Mouse (Mus musculus) CH12.LX (cell line): Measurements from ENCODE around the gene Rint1. TPM values are rescaled to one million over a fixed set of nuclear protein-coding genes. Genes with fewer than 3 reads are reported as not detected.
A peak's percentile ranks its signal among the peaks of the same experiment; 100 is the strongest.

Experiments
- DNase-seq: peaks from one replicate; pipeline ENCODE4 v3.0.0-alpha.2; 2013; ENCODE audit errors: extremely low read depth
- H3K27ac ChIP-seq: 2 replicates; pipeline ENCODE4 v1.5.1; 2012; ENCODE audit warnings: low read depth, mild to moderate bottlenecking, control low read depth, moderate library complexity; ENCODE audit not compliant: insufficient read depth
- H3K27me3 ChIP-seq: replicated peaks from 2 replicates; pipeline ENCODE3; 2012; ENCODE audit warnings: inconsistent platforms
- H3K36me3 ChIP-seq, 2 experiments: replicated peaks in 1 of 2; 2 replicates each; pipeline versions ENCODE3 to v1.6.1; 2012; ENCODE audit warnings: inconsistent platforms in 1 of 2, low read length in 1 of 2, mild to moderate bottlenecking in 1 of 2, mixed read lengths in 1 of 2, moderate library complexity in 1 of 2; ENCODE audit not compliant: control insufficient read depth in 1 of 2, insufficient read depth in 1 of 2
- H3K4me1 ChIP-seq, 2 experiments: 2 replicates each; pipeline ENCODE4 v1.6.1; 2012; ENCODE audit warnings: inconsistent platforms in 1 of 2, moderate library complexity in 1 of 2; ENCODE audit not compliant: insufficient read depth in 2 of 2, control insufficient read depth in 1 of 2
- H3K4me2 ChIP-seq: 2 replicates; pipeline ENCODE4 v1.6.1; 2012; ENCODE audit warnings: low read depth, mild to moderate bottlenecking, control low read depth; ENCODE audit not compliant: poor library complexity, insufficient read depth, severe bottlenecking
- H3K4me3 ChIP-seq, 3 experiments: fragments of 150-350 bp in 1 of 3; sonication (generic) in 1 of 3; replicated peaks in 1 of 3; 2 replicates each; pipeline versions ENCODE3 to v1.5.1; 2011 to 2012; ENCODE audit warnings: low read depth in 2 of 3, low read length in 2 of 3, mild to moderate bottlenecking in 2 of 3, moderate library complexity in 2 of 3, control low read depth in 1 of 3, improper control_type of control experiment in 1 of 3, inconsistent platforms in 1 of 3, mixed read lengths in 1 of 3; ENCODE audit not compliant: poor library complexity in 1 of 3
- H3K79me2 ChIP-seq: replicated peaks from 2 replicates; pipeline ENCODE4 v1.6.1; 2012; ENCODE audit warnings: mild to moderate bottlenecking, moderate library complexity; ENCODE audit not compliant: control insufficient read depth, poor library complexity, insufficient read depth, severe bottlenecking; ENCODE audit errors: extremely low read depth
- H3K9ac ChIP-seq: 2 replicates; pipeline ENCODE4 v1.6.1; 2012; ENCODE audit warnings: low read depth, mild to moderate bottlenecking, control low read depth, moderate library complexity; ENCODE audit not compliant: insufficient read depth
- H3K9me3 ChIP-seq: replicated peaks from 2 replicates; pipeline ENCODE3; 2012; ENCODE audit warnings: low read length, inconsistent platforms, mixed read lengths
- CHD1 ChIP-seq: IDR thresholded peaks from 2 replicates; pipeline ENCODE4 v1.6.1; 2012; ENCODE audit warnings: low read depth, low read length, improper control_type of control experiment, inconsistent platforms
- CHD2 ChIP-seq: IDR thresholded peaks from 2 replicates; pipeline ENCODE4 v1.6.1; 2011; ENCODE audit warnings: low read length, improper control_type of control experiment
- EP300 ChIP-seq: IDR thresholded peaks from 2 replicates; pipeline ENCODE4 v1.6.1; 2011; ENCODE audit warnings: low read length, improper control_type of control experiment
- GABPA ChIP-seq: IDR thresholded peaks from 2 replicates; pipeline ENCODE4 v1.6.1; 2012; ENCODE audit warnings: low read depth, low read length, improper control_type of control experiment, inconsistent platforms; ENCODE audit not compliant: insufficient replicate concordance
- IRF4 ChIP-seq: IDR thresholded peaks from 2 replicates; pipeline ENCODE4 v1.6.1; 2014; ENCODE audit warnings: low read depth, mild to moderate bottlenecking, inconsistent platforms, low read length, improper control_type of control experiment
- JUN ChIP-seq: IDR thresholded peaks from 2 replicates; pipeline ENCODE4 v1.6.1; 2011; ENCODE audit warnings: low read depth, mild to moderate bottlenecking, low read length, improper control_type of control experiment, moderate library complexity; ENCODE audit not compliant: insufficient read depth
- JUND ChIP-seq: conservative IDR thresholded peaks from 2 replicates; pipeline ENCODE4 v1.6.1; 2011; ENCODE audit warnings: low read depth, low read length, improper control_type of control experiment
- MAZ ChIP-seq: IDR thresholded peaks from 2 replicates; pipeline ENCODE4 v1.6.1; 2012; ENCODE audit warnings: low read depth, mild to moderate bottlenecking, inconsistent platforms, low read length, improper control_type of control experiment, moderate library complexity
- MEF2A ChIP-seq: IDR thresholded peaks from 2 replicates; pipeline ENCODE4 v1.6.1; 2014; ENCODE audit warnings: low read depth, mild to moderate bottlenecking, inconsistent platforms, low read length, improper control_type of control experiment, borderline replicate concordance
- MXI1 ChIP-seq: IDR thresholded peaks from 2 replicates; pipeline ENCODE4 v1.6.1; 2011; ENCODE audit warnings: mild to moderate bottlenecking, low read depth, low read length, improper control_type of control experiment
- MYC ChIP-seq: IDR thresholded peaks from 2 replicates; pipeline ENCODE4 v1.6.1; 2011; ENCODE audit warnings: low read depth, mild to moderate bottlenecking, improper control_type of control experiment, low read length
- NRF1 ChIP-seq: IDR thresholded peaks from 2 replicates; pipeline ENCODE4 v1.6.1; 2014; ENCODE audit warnings: low read depth, mild to moderate bottlenecking, inconsistent platforms, low read length, improper control_type of control experiment, moderate library complexity
- POLR2AphosphoS2 ChIP-seq: IDR thresholded peaks from 2 replicates; pipeline ENCODE4 v1.6.1; 2011; ENCODE audit warnings: low read depth, low read length, improper control_type of control experiment
- RAD21 ChIP-seq: IDR thresholded peaks from 2 replicates; pipeline ENCODE4 v1.6.1; 2011; ENCODE audit warnings: low read depth, mild to moderate bottlenecking, low read length, improper control_type of control experiment, moderate library complexity
- RCOR1 ChIP-seq: conservative IDR thresholded peaks from 2 replicates; pipeline ENCODE4 v1.6.1; 2012; ENCODE audit warnings: low read depth, mild to moderate bottlenecking, inconsistent platforms, low read length, improper control_type of control experiment
- SMC3 ChIP-seq: IDR thresholded peaks from 2 replicates; pipeline ENCODE4 v1.6.1; 2011; ENCODE audit warnings: low read depth, low read length, improper control_type of control experiment
- TCF12 ChIP-seq: IDR thresholded peaks from 2 replicates; pipeline ENCODE4 v1.6.1; 2014; ENCODE audit warnings: low read depth, mild to moderate bottlenecking, inconsistent platforms, low read length, improper control_type of control experiment
- ZKSCAN1 ChIP-seq: IDR thresholded peaks from 2 replicates; pipeline ENCODE4 v1.6.1; 2012; ENCODE audit warnings: low read depth, inconsistent platforms, low read length, improper control_type of control experiment, borderline replicate concordance
- ZMIZ1 ChIP-seq: IDR thresholded peaks from 2 replicates; pipeline ENCODE4 v1.6.1; 2012; ENCODE audit warnings: low read depth, mild to moderate bottlenecking, inconsistent platforms, low read length, improper control_type of control experiment
- ZNF384 ChIP-seq: IDR thresholded peaks from 2 replicates; pipeline ENCODE4 v1.6.1; 2012; ENCODE audit warnings: low read depth, low read length, improper control_type of control experiment, inconsistent platforms
- dilution Hi-C: fragments of 300-500 bp; cut with MboI; formaldehyde crosslinking; loops from 2 replicates; pipeline ENCODE4 v1.14.3; 2020; ENCODE audit warnings: low sequenced_read_pairs; ENCODE audit not compliant: extremely low pct_unique_long_range_greater_than_20kb, extremely low pct_ligation_motif_present
- in situ Hi-C: fragments of 300-500 bp; cut with MboI; formaldehyde crosslinking; loops from 3 replicates; pipeline ENCODE4 v1.14.3; 2019; ENCODE audit warnings: low sequenced_read_pairs, low pct_ligation_motif_present, low pct_unique_long_range_greater_than_20kb, mixed read lengths
- polyA plus RNA-seq: library from polyadenylated mRNA; unstranded; fragments of >175 nt; gene quantifications from 2 replicates; pipeline ENCODE4 v1.2.1, GENCODE M21; 2012; ENCODE audit warnings: low read depth; ENCODE audit not compliant: insufficient read length
- total RNA-seq, 2 experiments: library from RNA; depleted of rRNA; stranded (reverse); fragments of 300-350 nt in 1 of 2; fragments of >200 nt in 1 of 2; gene quantifications; 2 replicates each; pipeline ENCODE4 v1.2.3; 2012 to 2014

Rint1 gene
- total and polyA plus RNA-seq, 3 experiments, result 14.7 to 17.6 (median 16.2) TPM

GRCm38 (mm10) chr5:23859087-23859718 lies 71.7 kb downstream of the Rint1 start:
- no peaks in the 10 kb centered on the region for H3K27me3 ChIP-seq
- H3K4me2 ChIP-seq, result no peak overlapping the region
- no peak overlapping the region for H3K4me3 ChIP-seq
- in situ Hi-C loops, result loop anchor here (10.0 kb wide), 1 partner anchor 306 kb away; the partner anchor contains the start of gene Nupl2
- H3K9me3 ChIP-seq, result no peaks in the 10 kb centered on the region
- no peak for DNase-seq
- H3K36me3 ChIP-seq, result peaks cover 52 to 84% of the 10 kb centered on the region in 2 experiments
- no peak overlapping the region for H3K9ac ChIP-seq
- H3K79me2 ChIP-seq, result no peaks in the 10 kb centered on the region; the same call in 1 of the 2 replicates
- H3K27ac ChIP-seq, result 0 out of 2 replicates have a peak overlapping the region, but pooled peaks have one; percentile 7
- H3K4me1 ChIP-seq, result peaks cover 3 to 52% of the 10 kb centered on the region in 2 experiments; a peak in 2 of 4 replicates
- TF ChIP-seq CHD2 (peak; percentile 12; the same call in 1 of the 2 replicates), POLR2AphosphoS2 (peak; percentile 92), ZMIZ1 (no peak)
- TF ChIP-seq, all 38 proteins: peak for 2
- dilution Hi-C loops, result no loop called here

- H3K4me3 ChIP-seq, result no peak overlapping the region
- dilution Hi-C loops, result no loop called here
- H3K79me2 ChIP-seq, result no peaks in the 10 kb centered on the region
- H3K9ac ChIP-seq, result no peak overlapping the region
- H3K27me3 ChIP-seq, result no peaks in the 10 kb centered on the region
- in situ Hi-C loops, result loop anchor here (5.0 to 10.0 kb wide), 2 partner anchors 197 to 305 kb away; partner anchors contain the start of gene Nupl2
- H3K36me3 ChIP-seq, result peaks cover 46 to 82% of the 10 kb centered on the region in 2 experiments
- TF ChIP-seq ZKSCAN1, result no peak
- no peak for TF ChIP-seq GABPA
- TF ChIP-seq RCOR1, result no peak
- no peak for TF ChIP-seq MAZ
- TF ChIP-seq ZNF384, result no peak
- no peak for TF ChIP-seq RAD21
- no peak for TF ChIP-seq JUN
- TF ChIP-seq MYC, result no peak
- no peak for TF ChIP-seq EP300
- no peak for TF ChIP-seq MXI1
- no peak for TF ChIP-seq TCF12
- no peak for TF ChIP-seq JUND
- no peak for TF ChIP-seq CHD1
- TF ChIP-seq NRF1, result no peak
- TF ChIP-seq IRF4, result no peak
- no peak for TF ChIP-seq SMC3
- no peak for TF ChIP-seq MEF2A
- no peak overlapping the region for H3K27ac ChIP-seq
- H3K4me2 ChIP-seq, result no peak overlapping the region
- no peaks in the 10 kb centered on the region for H3K9me3 ChIP-seq
- DNase-seq, result no peak
- H3K4me1 ChIP-seq, result peaks cover 3 to 56% of the 10 kb centered on the region in 2 experiments; a peak in 2 of 4 replicates
Measured at GRCm38 (mm10) chr5:23859896-23860295, 72.4 kb downstream of the Rint1 start.
